Mouse (Mus musculus): ENCODE measurements around the gene Shc2. TPM values are rescaled to one million over a fixed set of nuclear protein-coding genes. Genes with fewer than 3 reads are reported as not detected.

Shc2 gene
- total RNA-seq, 1 experiment, result 4.3 TPM

GRCm38 (mm10) chr10:79577376-79577775 lies 60.3 kb downstream of the Shc2 start:
- TF ChIP-seq ZNF384 (IDR thresholded peaks at IDR 0.05; ENCODE audit: low read depth, low read length) (no peak), HCFC1 (IDR thresholded peaks at IDR 0.05; ENCODE audit: borderline replicate concordance, insufficient read depth, low read length) (no peak), CHD2 (IDR thresholded peaks at IDR 0.05; ENCODE audit: low read depth, low read length) (no peak), ZC3H11A (IDR thresholded peaks at IDR 0.05; ENCODE audit: borderline replicate concordance, low read depth, low read length) (no peak), MAFK (IDR thresholded peaks at IDR 0.05; ENCODE audit: insufficient read depth, low read depth, low read length) (no peak)
- H3K36me3 ChIP-seq (ENCODE audit: control insufficient read depth, insufficient read depth, low read length, poor library complexity, severe bottlenecking), result no peaks in the 10 kb centered on the region

GRCm38 (mm10) chr10:79575754-79576153 lies 62.0 kb downstream of the Shc2 start:
- Histone ChIP-seq H3K9me3 (ENCODE audit: control insufficient read depth, insufficient read depth, low read depth, low read length) (no peaks in the 10 kb centered on the region), H3K36me3 (ENCODE audit: control insufficient read depth, insufficient read depth, low read length, poor library complexity, severe bottlenecking) (no peaks in the 10 kb centered on the region), H3K9ac (ENCODE audit: insufficient read depth, low read depth, low read length, poor library complexity, severe bottlenecking) (no peak overlapping the region), H3K27ac (ENCODE audit: insufficient read depth, low read depth, low read length, poor library complexity, severe bottlenecking) (no peak overlapping the region), H3K4me3 (ENCODE audit: insufficient read depth in 1 of 2, low read depth in 1 of 2, low read length in 2 of 2, poor library complexity in 1 of 2, severe bottlenecking in 1 of 2) (no peak overlapping the region), H3K4me1 (ENCODE audit: control insufficient read depth in 2 of 2, insufficient read depth in 2 of 2, low read length in 2 of 2, poor library complexity in 1 of 2) (peaks cover 1 to 7% of the 10 kb centered on the region in 2 experiments; a peak in 2 of 4 replicates)
- TF ChIP-seq ZC3H11A (IDR thresholded peaks at IDR 0.05; ENCODE audit: borderline replicate concordance, low read depth, low read length), result no peak
- no peak for TF ChIP-seq CHD2 (IDR thresholded peaks at IDR 0.05; ENCODE audit: low read depth, low read length)
- no peak for TF ChIP-seq ZNF384 (IDR thresholded peaks at IDR 0.05; ENCODE audit: low read depth, low read length)
- TF ChIP-seq MAFK (IDR thresholded peaks at IDR 0.05; ENCODE audit: insufficient read depth, low read depth, low read length), result no peak
- no peak for TF ChIP-seq HCFC1 (IDR thresholded peaks at IDR 0.05; ENCODE audit: borderline replicate concordance, insufficient read depth, low read length)
- in situ Hi-C loops (cut with MboI; ENCODE audit: low sequenced_read_pairs in 2 of 2, unreplicated experiment in 2 of 2), result no loop called here
- DNase-seq (ENCODE audit: low read depth, low spot score), result no peak

More at GRCm38 (mm10) chr10:79577376-79577775, 60.3 kb downstream of the Shc2 start:
- Histone ChIP-seq H3K9ac (ENCODE audit: insufficient read depth, low read depth, low read length, poor library complexity, severe bottlenecking) (no peak overlapping the region), H3K4me3 (ENCODE audit: insufficient read depth in 1 of 2, low read depth in 1 of 2, low read length in 2 of 2, poor library complexity in 1 of 2, severe bottlenecking in 1 of 2) (no peak overlapping the region), H3K9me3 (ENCODE audit: control insufficient read depth, insufficient read depth, low read depth, low read length) (no peaks in the 10 kb centered on the region), H3K4me1 (ENCODE audit: control insufficient read depth in 2 of 2, insufficient read depth in 2 of 2, low read length in 2 of 2, poor library complexity in 1 of 2) (peaks cover 1 to 7% of the 10 kb centered on the region in 2 experiments; a peak in 2 of 4 replicates), H3K27ac (ENCODE audit: insufficient read depth, low read depth, low read length, poor library complexity, severe bottlenecking) (no peak overlapping the region)
- DNase-seq (ENCODE audit: low read depth, low spot score), result no peak
- in situ Hi-C loops (cut with MboI; ENCODE audit: low sequenced_read_pairs in 2 of 2, unreplicated experiment in 2 of 2), result no loop called here

GRCm38 (mm10) chr10:79574796-79575195 lies 62.9 kb downstream of the Shc2 start:
- H3K9ac ChIP-seq (ENCODE audit: insufficient read depth, low read depth, low read length, poor library complexity, severe bottlenecking), result no peak overlapping the region
- DNase-seq (ENCODE audit: low read depth, low spot score), result no peak
- H3K4me1 ChIP-seq (ENCODE audit: control insufficient read depth in 2 of 2, insufficient read depth in 2 of 2, low read length in 2 of 2, poor library complexity in 1 of 2), result peaks cover 1 to 7% of the 10 kb centered on the region in 2 experiments; a peak in 2 of 4 replicates
- no peaks in the 10 kb centered on the region for H3K36me3 ChIP-seq (ENCODE audit: control insufficient read depth, insufficient read depth, low read length, poor library complexity, severe bottlenecking)
- H3K9me3 ChIP-seq (ENCODE audit: control insufficient read depth, insufficient read depth, low read depth, low read length), result no peaks in the 10 kb centered on the region
- H3K27ac ChIP-seq (ENCODE audit: insufficient read depth, low read depth, low read length, poor library complexity, severe bottlenecking), result no peak overlapping the region
- no peak for TF ChIP-seq HCFC1 (IDR thresholded peaks at IDR 0.05; ENCODE audit: borderline replicate concordance, insufficient read depth, low read length)
- TF ChIP-seq ZC3H11A (IDR thresholded peaks at IDR 0.05; ENCODE audit: borderline replicate concordance, low read depth, low read length), result no peak
- TF ChIP-seq CHD2 (IDR thresholded peaks at IDR 0.05; ENCODE audit: low read depth, low read length), result no peak
- TF ChIP-seq MAFK (IDR thresholded peaks at IDR 0.05; ENCODE audit: insufficient read depth, low read depth, low read length), result no peak
- no peak for TF ChIP-seq ZNF384 (IDR thresholded peaks at IDR 0.05; ENCODE audit: low read depth, low read length)
- no peak overlapping the region for H3K4me3 ChIP-seq (ENCODE audit: insufficient read depth in 1 of 2, low read depth in 1 of 2, low read length in 2 of 2, poor library complexity in 1 of 2, severe bottlenecking in 1 of 2)
- in situ Hi-C loops (cut with MboI; ENCODE audit: low sequenced_read_pairs in 2 of 2, unreplicated experiment in 2 of 2), result no loop called here

- in situ Hi-C loops (cut with MboI; ENCODE audit: low sequenced_read_pairs in 2 of 2, unreplicated experiment in 2 of 2), result no loop called here
- H3K27ac ChIP-seq (ENCODE audit: insufficient read depth, low read depth, low read length, poor library complexity, severe bottlenecking), result no peak overlapping the region
- peaks cover 0 to 7% of the 10 kb centered on the region in 2 experiments; a peak in 1 of 4 replicates for H3K4me1 ChIP-seq (ENCODE audit: control insufficient read depth in 2 of 2, insufficient read depth in 2 of 2, low read length in 2 of 2, poor library complexity in 1 of 2)
- H3K9me3 ChIP-seq (ENCODE audit: control insufficient read depth, insufficient read depth, low read depth, low read length), result no peaks in the 10 kb centered on the region
- H3K4me3 ChIP-seq (ENCODE audit: insufficient read depth in 1 of 2, low read depth in 1 of 2, low read length in 2 of 2, poor library complexity in 1 of 2, severe bottlenecking in 1 of 2), result no peak overlapping the region
- H3K9ac ChIP-seq (ENCODE audit: insufficient read depth, low read depth, low read length, poor library complexity, severe bottlenecking), result no peak overlapping the region
- TF ChIP-seq ZC3H11A (IDR thresholded peaks at IDR 0.05; ENCODE audit: borderline replicate concordance, low read depth, low read length) (no peak), MAFK (IDR thresholded peaks at IDR 0.05; ENCODE audit: insufficient read depth, low read depth, low read length) (no peak), ZNF384 (IDR thresholded peaks at IDR 0.05; ENCODE audit: low read depth, low read length) (no peak), CHD2 (IDR thresholded peaks at IDR 0.05; ENCODE audit: low read depth, low read length) (no peak), HCFC1 (IDR thresholded peaks at IDR 0.05; ENCODE audit: borderline replicate concordance, insufficient read depth, low read length) (no peak)
- no peak for DNase-seq (ENCODE audit: low read depth, low spot score)
- no peaks in the 10 kb centered on the region for H3K36me3 ChIP-seq (ENCODE audit: control insufficient read depth, insufficient read depth, low read length, poor library complexity, severe bottlenecking)
Measured at GRCm38 (mm10) chr10:79574350-79574749, 63.4 kb downstream of the Shc2 start.

All from ES-E14 (cell line).